Mouse (Mus musculus) embryonic facial prominence, embryonic 14.5 days (tissue): Measurements from ENCODE around the gene Pappa. TPM values are rescaled to one million over a fixed set of nuclear protein-coding genes. Genes with fewer than 3 reads are reported as not detected.

Experiments
- ATAC-seq: fragments of 200-750 bp; cut with Nextera tagmentation; 2 replicates; pipeline ENCODE4 v1.8.0; 2017; ENCODE audit warnings: low read depth, moderate number of reproducible peaks, moderate TSS enrichment
- DNase-seq: peaks from one replicate; pipeline ENCODE4 v3.0.0-alpha.2; 2015; ENCODE audit warnings: low spot score
- H3K27ac ChIP-seq: fragments of 300-500 bp; sonication (generic); replicated peaks from 2 replicates; pipeline ENCODE4 v1.5.1; 2014; ENCODE audit warnings: low read depth, mild to moderate bottlenecking, low read length, moderate library complexity
- H3K27me3 ChIP-seq: fragments of 300-500 bp; sonication (generic); replicated peaks from 2 replicates; pipeline ENCODE4 v1.6.1; 2014; ENCODE audit warnings: low read length; ENCODE audit not compliant: control insufficient read depth, insufficient read depth
- H3K36me3 ChIP-seq: fragments of 300-500 bp; sonication (generic); 2 replicates; pipeline ENCODE4 v1.6.1; 2014; ENCODE audit warnings: low read length, mixed read lengths; ENCODE audit not compliant: control insufficient read depth, insufficient read depth
- H3K4me1 ChIP-seq: fragments of 300-500 bp; sonication (generic); 2 replicates; pipeline ENCODE4 v1.6.1; 2014; ENCODE audit warnings: antibody characterized with exemption, low read length; ENCODE audit not compliant: control insufficient read depth, insufficient read depth
- H3K4me2 ChIP-seq: fragments of 300-500 bp; sonication (generic); 2 replicates; pipeline ENCODE4 v1.6.1; 2014; ENCODE audit warnings: low read depth, mild to moderate bottlenecking, low read length, moderate library complexity, mixed read lengths
- H3K4me3 ChIP-seq: fragments of 300-500 bp; sonication (generic); 2 replicates; pipeline ENCODE4 v1.5.1; 2014; ENCODE audit warnings: low read depth, mild to moderate bottlenecking, low read length
- H3K9ac ChIP-seq: fragments of 300-500 bp; sonication (generic); 2 replicates; pipeline ENCODE4 v1.6.1; 2014; ENCODE audit warnings: low read depth, mild to moderate bottlenecking, low read length, moderate library complexity, mixed read lengths
- H3K9me3 ChIP-seq: fragments of 300-500 bp; sonication (generic); 2 replicates; pipeline ENCODE4 v1.6.1; 2016; ENCODE audit warnings: low read length; ENCODE audit not compliant: control insufficient read depth
- WGBS: fragments of 180-500 bp; shearing (Covaris S2); extraction: QIAGEN DNeasy Blood & Tissue Kit; methylation state at CpG from one replicate; pipeline ENCODE4 v1.1.7; 2014; 5-methylcytosine and 5-hydroxymethylcytosine counted together
- polyA plus RNA-seq: library from polyadenylated mRNA; unstranded; fragments of >200 nt; fragmentation: Nextera tagmentation; extraction: Ambion mirVana; gene quantifications from 2 replicates; pipeline ENCODE4 v1.2.1, GENCODE M21; 2014

Gene Pappa
- polyA plus RNA-seq, 1 experiment from 2014 or later, result 1.8 TPM

DNA sequence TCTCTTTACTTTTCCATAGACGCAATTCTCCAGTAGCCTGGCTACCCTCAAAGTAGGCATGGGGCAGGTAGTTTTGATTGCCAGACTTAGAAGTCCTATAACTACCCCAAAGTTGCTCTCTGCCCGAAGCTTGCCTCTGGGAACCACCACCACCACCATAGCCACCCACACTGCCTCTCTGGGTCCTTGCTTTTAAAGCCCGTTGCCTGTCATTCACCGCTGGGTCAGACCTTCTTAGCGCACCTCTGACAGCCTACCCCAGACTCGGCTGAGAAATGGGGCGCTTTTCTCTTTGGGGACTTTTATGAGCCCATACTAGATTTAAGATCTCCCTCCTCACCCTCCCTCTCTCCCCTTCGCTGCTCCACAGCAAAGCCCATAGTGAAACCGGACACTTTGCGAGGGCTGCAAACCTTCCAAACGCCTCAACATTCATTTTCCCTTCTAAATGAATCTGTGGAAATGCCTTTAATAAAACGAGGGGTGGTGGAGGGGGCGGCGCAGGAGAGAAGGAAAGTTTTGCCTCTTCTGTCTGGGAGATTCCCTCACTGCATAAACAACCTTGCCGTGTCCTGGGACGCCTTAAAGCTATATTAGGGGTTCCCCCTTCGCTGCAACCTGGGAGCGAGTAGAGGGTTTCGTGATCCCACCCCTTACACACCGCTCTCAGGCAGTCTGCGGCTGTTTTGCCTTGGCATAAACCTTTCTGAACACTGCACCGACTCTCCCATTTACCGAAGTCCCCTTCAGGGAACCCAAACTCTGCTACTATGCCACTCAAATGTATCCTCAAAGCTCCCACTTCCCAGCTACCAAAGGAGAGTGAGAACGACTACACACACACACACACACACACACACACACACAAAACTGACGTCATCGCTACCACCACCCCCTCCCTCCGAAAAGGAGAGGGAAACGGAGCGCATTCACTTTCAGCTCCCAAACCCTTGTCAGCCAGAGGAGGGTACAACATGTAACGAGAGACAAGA is 1.7 kb downstream of the Pappa start:
- peaks cover 20% of the 10 kb centered on the region for H3K27me3 ChIP-seq
- no peaks in the 10 kb centered on the region for H3K9me3 ChIP-seq
- under 1% methylated on average over 25 of the region's 30 CpGs for WGBS
- ATAC-seq (peak; percentile 47), DNase-seq (peak; percentile 70)
- peak overlapping the region; percentile 65 for H3K9ac ChIP-seq
- peak overlapping the region; percentile 54 for H3K4me3 ChIP-seq
- peak overlapping the region; percentile 89 for H3K4me2 ChIP-seq
- peaks cover 9% of the 10 kb centered on the region; the same call in 1 of the 2 replicates for H3K4me1 ChIP-seq
- no peaks in the 10 kb centered on the region for H3K36me3 ChIP-seq
- H3K27ac ChIP-seq, result peak overlapping the region; percentile 76

DNA sequence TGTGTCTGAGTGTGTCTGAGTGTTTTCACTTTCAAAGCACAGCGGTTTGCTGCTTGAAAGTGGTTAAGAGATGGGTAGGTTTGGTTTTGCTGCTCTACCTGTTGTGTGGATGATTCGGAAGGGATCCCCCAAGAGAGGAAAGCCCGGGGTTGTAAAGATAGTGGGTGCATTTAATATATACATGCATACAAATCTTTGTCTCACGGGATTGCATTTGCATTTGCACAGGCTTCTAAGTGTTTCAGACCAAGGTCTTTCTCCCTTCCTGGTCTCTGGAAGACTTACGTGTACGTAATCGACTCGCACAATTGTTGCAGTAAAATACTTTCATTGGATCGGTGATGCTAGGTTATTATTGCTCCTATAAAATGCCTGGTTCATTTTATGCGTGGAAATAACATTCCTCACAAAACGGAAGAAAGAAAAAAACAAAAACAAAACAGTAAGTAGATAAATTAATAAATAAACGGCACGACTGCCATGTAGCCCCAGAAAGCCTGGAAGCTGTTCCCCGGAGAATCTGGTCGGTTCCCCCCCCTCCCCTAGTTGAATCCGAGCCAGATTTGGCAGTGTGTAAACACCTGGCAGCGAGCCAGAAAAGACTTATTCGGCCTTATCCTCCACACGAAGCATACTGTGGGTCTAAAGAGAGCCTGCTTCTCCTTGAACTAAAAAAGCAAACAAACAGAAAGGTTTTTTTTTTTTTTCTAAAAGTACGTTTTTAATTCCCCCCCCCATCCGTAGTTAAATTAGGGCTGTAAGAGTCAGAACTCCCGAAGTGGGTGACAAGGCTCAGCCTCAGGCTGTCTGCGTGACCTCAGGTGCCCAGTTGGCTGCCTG is 2.7 kb downstream of the Pappa start:
- H3K36me3 ChIP-seq, result no peaks in the 10 kb centered on the region
- peak overlapping the region; percentile 65 for H3K9ac ChIP-seq
- H3K4me1 ChIP-seq, result peaks cover 9% of the 10 kb centered on the region; the same call in 1 of the 2 replicates
- H3K27ac ChIP-seq, result peak overlapping the region; percentile 76; the same call in 1 of the 2 replicates
- 3% methylated on average over 23 of the region's 23 CpGs for WGBS
- H3K4me3 ChIP-seq, result peak overlapping the region; percentile 54
- peaks cover 20% of the 10 kb centered on the region for H3K27me3 ChIP-seq
- peak overlapping the region; percentile 89 for H3K4me2 ChIP-seq
- H3K9me3 ChIP-seq, result no peaks in the 10 kb centered on the region
- peak; percentile 45 for ATAC-seq
- DNase-seq, result peak; percentile 86

DNA sequence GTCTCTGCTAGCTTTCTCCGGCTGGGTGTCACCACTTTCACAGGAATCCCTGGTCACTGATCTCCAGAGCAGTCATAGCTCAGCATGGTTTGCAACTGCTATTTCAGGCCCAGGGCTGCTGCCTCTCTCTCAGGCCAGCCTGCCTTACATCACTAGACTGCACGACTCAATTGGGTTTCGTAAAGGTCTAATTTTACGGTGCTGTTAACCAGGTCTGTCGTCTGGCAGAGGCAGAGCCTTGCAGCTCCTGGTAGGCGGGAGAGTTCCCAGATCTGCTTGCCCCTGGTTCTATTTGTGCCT is 3.3 kb downstream of the Pappa start:
- 16% methylated on average over 6 of the region's 6 CpGs for WGBS
- Histone ChIP-seq H3K4me2 (peak overlapping the region; percentile 89), H3K36me3 (no peaks in the 10 kb centered on the region), H3K27me3 (peaks cover 17% of the 10 kb centered on the region), H3K9ac (peak overlapping the region; percentile 65; the same call in 1 of the 2 replicates), H3K9me3 (no peaks in the 10 kb centered on the region), H3K27ac (peak overlapping the region; percentile 41; the same call in 1 of the 2 replicates), H3K4me3 (peak overlapping the region; percentile 54), H3K4me1 (peaks cover 9% of the 10 kb centered on the region; the same call in 1 of the 2 replicates)
- ATAC-seq (no peak; the same call in 1 of the 2 replicates), DNase-seq (peak; percentile 50)

DNA sequence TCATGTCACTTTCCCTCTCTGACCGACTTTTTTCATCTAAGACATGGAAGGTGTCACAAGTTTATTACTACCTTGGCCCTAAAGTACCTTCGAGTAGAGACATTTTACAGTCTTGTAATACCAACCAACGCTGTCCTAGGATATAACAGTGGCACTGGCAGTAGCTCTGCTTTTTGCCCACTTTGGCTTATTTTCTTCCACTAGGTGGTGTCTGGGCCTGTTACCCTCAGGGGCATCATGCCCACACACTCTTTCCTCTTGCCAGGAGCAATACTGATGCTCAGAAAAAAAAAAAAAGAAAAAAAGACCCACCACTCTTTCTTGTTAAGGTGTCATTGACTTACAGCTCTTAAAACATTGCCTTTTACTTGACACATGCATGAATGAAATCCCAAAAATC is 8.7 kb downstream of the Pappa start:
- 0 out of 2 replicates have a peak, but pooled peaks cover 4% of the 10 kb centered on the region for H3K27me3 ChIP-seq
- H3K4me2 ChIP-seq, result no peak overlapping the region
- H3K9ac ChIP-seq, result no peak overlapping the region
- no peak overlapping the region for H3K27ac ChIP-seq
- H3K36me3 ChIP-seq, result no peaks in the 10 kb centered on the region
- no peaks in the 10 kb centered on the region for H3K9me3 ChIP-seq
- DNase-seq, result no peak
- 78% methylated on average over 3 of the region's 3 CpGs for WGBS
- no peak overlapping the region for H3K4me3 ChIP-seq
- ATAC-seq, result no peak
- no peaks in the 10 kb centered on the region for H3K4me1 ChIP-seq

DNA sequence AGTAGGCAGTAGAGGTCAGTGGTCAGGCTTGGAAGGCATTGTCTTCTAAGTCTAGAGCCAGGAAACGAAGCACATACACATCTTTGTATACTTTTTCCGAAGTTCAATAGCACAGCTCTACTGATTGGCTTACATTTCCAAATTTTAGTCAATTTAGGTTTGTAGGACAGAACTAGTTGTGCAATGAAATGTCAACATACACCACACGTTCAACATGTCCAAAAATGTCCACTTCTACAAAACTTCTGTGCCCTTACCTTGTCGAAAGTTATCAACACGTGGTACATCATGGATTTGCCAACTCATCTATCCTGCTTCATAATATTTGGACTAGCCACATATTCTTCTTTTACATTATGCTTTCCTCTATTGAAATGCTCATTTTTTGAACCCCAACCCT is 10.4 kb downstream of the Pappa start:
- no peak overlapping the region for H3K4me3 ChIP-seq
- no peak overlapping the region for H3K9ac ChIP-seq
- H3K4me2 ChIP-seq, result no peak overlapping the region
- no peak overlapping the region for H3K27ac ChIP-seq
- 91% methylated on average over 5 of the region's 5 CpGs for WGBS
- no peak for DNase-seq
- H3K9me3 ChIP-seq, result no peaks in the 10 kb centered on the region
- no peak for ATAC-seq
- no peaks in the 10 kb centered on the region for H3K4me1 ChIP-seq
- H3K27me3 ChIP-seq, result no peaks in the 10 kb centered on the region
- no peaks in the 10 kb centered on the region for H3K36me3 ChIP-seq

DNA sequence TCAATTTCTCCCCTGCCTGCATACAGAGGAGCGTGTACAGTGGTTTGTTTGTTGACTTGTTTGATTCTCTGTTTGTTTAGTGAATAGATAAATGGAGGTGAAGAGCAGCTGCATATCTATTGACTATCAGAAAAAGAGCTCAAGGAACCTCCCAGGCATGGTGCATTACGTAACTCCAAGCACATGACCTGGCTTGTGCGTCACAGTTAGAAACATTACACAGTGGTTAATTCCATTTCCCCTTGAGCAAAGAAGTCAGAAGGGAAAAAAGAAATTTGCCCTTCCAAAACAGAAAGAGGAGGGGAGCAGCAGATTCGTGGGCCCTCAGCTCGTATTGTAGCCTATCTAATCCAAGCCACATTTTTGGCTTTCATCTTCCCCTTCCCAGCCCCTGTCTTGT is 11.1 kb downstream of the Pappa start:
- Histone ChIP-seq H3K4me1 (no peaks in the 10 kb centered on the region), H3K9ac (no peak overlapping the region), H3K4me2 (no peak overlapping the region), H3K9me3 (no peaks in the 10 kb centered on the region), H3K36me3 (no peaks in the 10 kb centered on the region), H3K27ac (no peak overlapping the region), H3K27me3 (no peaks in the 10 kb centered on the region), H3K4me3 (no peak overlapping the region)
- ATAC-seq (no peak), DNase-seq (peak; percentile 3)
- 45% methylated on average over 5 of the region's 5 CpGs for WGBS

DNA sequence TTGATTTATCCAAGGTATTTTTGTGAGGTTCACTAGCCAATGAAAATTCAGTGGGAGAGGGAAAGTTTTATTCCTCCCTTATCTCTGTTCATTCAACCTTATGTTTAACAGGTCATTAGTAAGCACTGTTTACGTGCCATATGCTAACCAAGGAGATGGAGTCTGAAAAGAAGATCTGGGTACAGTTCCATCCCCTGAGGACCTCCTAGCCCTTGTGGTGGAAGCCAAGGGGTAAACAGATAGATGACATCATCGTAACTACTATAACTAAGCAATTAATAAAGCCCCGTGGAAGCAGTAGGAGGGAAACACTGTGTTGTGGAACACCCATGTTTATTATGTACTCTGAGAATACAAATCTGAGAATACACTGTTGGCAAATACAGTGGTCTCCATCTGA is 12.6 kb downstream of the Pappa start:
- Histone ChIP-seq H3K27me3 (no peaks in the 10 kb centered on the region), H3K36me3 (no peaks in the 10 kb centered on the region), H3K4me2 (no peak overlapping the region), H3K4me1 (no peaks in the 10 kb centered on the region), H3K4me3 (no peak overlapping the region), H3K9me3 (no peaks in the 10 kb centered on the region), H3K9ac (no peak overlapping the region), H3K27ac (no peak overlapping the region)
- WGBS, result 83% methylated on average over 3 of the region's 3 CpGs
- DNase-seq (no peak), ATAC-seq (peak; percentile 55; the same call in 1 of the 2 replicates)

DNA sequence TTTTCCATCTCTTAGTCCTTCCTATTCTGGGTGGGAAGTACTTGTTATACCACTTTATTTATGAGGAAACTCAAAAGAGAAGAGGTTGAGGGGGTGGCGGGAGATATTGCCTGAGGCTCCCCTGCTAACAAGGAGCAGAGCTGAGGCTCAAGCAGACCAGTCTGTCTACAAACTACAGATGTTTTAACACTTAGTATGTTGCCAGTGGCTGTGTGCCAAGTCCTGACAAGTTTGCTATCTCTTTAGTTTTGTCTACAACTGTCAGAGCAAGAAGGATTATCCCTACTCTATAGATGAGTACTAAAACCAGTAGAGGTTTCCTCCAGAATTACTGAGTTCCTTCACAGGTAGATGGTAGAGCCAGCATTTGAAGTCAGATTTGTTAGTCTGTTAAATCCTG is 23.0 kb downstream of the Pappa start:
- Histone ChIP-seq H3K9me3 (no peaks in the 10 kb centered on the region), H3K27me3 (no peaks in the 10 kb centered on the region), H3K4me3 (no peak overlapping the region), H3K27ac (no peak overlapping the region), H3K4me2 (no peak overlapping the region), H3K9ac (no peak overlapping the region), H3K36me3 (no peaks in the 10 kb centered on the region), H3K4me1 (no peaks in the 10 kb centered on the region)
- 50% methylated on average over 1 of the region's 1 CpGs for WGBS
- ATAC-seq, result no peak
- peak; percentile 68 for DNase-seq
